Mouse (Mus musculus) induced T-regulatory cell, adult 2 months (primary cell): ENCODE measurements at regions not wholly inside any gene's neighbourhood (a gene's known extent, or its start where the extent isn't known, plus 50 kb on each side); places are given as distances from the start of the nearest gene placed in this dataset.

Source experiments
- DNase-seq: peaks from one replicate; pipeline ENCODE4 v3.0.0-alpha.2; 2012; ENCODE audit warnings: low read depth

DNA sequence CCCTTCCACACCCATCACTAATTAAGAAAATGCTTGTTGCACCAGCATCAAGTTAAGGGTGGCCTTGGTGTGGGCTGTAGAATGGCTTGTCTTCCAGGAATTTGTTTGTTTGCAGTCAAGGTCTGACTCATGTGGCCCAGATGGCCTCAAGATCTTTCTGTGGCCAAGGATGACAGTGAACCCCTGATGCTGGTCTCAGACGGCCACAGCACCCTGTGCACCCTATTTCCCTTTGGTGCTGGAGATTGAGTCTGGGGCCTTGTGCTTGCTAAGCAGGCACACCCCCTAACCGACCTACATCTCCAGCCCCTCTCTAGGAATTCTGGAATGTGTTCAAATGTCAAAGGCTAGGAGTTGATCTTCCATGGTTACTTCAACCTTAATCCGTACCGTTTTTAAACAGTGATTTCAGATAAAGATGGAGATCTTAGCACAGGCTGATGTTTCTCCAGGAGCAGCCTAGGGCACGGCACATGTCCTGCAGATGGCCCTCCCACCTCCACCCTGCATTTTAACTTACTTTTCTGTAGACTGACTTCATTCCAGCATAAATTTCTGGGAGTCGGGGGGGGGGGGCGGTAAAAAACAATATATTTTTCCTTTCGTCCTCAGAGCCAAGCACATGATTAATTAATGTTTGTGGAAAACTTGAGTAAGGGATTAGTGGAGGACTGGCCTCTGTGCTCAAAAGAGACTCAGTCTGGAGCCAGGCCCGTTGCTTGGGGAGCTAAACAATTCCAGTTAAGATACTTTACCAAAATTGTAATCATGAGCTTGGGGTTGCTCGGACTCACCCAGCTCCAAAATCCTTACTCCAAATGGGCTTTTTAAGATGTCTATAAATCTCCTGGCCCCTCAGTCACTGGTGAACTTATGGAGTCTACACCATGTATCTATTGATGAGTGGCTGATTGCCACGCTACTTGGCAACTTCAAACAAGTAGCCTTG is 95.0 kb upstream of the Supt20 start:
- no peak for DNase-seq

DNA sequence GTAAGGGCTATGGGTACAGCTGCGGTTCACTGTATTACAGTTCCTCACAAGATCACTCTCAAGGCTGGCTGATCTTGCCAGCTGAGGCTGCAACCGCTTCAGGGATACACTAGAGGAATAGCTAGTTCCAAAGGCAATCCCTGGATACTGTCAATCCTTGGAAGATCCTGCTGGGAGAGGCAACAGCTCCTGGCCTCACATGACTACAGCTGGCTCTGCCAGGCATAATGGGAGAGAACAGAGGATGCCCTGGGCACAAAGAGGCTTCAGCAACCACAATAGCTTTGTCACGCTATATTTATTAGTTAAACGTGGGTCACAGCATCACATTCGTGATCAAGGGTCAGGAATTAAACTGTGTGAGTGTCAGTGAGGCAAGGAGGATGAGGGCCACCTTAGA is 94.3 kb upstream of the Supt20 start:
- no peak for DNase-seq

DNA sequence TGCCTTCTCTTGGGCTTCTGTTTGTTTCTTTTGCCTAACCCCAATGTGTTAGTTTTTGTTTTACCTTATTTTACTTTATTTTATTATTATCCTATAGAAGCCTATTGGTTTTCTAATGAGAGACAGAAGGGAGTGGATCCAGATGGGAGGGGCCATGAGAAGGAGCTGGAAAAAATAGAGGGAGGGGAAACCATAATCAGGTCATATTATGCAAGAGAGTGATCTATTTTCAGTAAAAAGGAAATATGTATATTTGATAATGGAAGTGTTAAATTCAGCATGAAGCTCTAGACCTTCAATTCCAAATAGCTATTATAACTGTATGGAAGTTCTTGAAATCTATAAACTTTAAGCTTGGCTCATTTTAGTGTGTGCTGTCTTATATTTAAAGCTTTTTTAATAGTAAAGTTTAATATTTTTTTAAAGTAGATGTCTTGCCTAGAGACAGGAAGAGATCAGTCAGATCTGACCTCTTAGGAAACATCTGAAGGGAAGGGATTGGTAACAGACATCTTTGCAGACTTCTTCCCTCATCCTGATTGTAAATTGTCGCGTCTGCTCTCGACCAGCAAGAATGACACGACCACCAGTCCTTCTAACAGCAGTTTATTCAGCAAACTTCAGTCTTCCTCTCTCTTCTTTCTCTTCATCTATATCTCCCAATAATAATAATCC is 87.8 kb upstream of the Supt20 start:
- no peak for DNase-seq

DNA sequence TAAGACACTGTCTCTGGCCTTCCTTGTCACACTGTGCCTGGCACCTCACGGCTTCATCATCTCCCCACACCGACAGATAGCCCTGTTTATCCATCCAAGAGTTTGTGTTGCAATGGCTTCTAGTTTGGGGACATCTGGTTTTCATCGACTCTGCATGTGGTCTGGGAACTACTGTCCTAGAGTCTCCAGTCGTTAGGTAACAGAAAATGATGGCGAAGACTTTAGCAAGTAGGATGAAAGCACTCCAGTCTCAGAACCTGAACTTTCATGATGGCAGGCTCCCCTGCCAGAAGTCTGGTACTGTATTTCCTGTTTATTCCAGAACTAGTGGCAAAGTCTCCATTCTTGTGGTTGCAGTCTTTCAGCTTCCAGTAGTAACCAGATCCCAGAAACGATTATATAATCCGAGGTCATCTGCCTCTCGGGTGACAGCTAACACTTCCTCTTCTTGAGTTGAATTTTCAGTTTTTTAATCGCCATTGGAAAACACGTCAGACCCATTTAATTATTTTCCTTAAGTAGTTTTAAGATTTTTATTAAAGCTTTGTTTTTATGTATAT is 81.1 kb upstream of the Supt20 start:
- DNase-seq = no peak

DNA sequence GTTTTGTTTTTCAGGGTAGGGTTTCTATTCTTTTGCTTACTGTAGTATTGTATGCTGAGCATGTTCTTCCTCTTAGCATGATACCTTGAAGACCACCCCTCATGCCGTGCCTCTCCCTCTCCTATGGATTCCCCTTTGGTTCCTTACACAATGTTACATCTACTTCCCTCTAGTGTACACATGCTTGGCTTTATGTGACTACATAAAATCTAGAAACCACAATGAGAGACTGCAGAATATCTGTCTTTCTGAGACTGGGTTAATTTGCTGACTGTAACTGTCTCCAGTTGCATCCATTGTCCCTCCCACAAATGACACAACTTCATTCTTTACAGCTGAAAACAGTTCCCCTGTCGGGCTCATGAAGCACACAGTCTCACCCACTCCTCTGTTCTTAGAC is 78.8 kb upstream of the Supt20 start:
- no peak for DNase-seq

DNA sequence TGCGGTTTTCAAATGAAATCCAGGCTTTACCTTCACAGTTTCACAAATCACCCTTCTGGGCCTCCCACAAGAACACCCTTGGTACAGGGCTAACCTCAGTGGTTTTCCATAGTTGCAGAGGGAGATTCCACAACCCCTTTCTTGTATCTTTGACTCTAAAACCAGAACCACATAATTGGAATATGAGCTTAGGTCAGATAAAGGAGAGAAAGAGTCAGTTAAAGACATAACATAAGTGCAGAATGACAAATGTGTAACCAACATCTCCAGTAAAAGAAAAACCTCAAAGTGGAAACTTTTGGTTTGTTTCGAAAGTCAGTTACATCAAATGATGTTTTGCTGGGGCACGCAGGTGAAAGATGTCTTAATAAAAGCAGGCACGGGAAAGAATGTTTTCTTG is 75.3 kb upstream of the Supt20 start:
- no peak for DNase-seq

DNA sequence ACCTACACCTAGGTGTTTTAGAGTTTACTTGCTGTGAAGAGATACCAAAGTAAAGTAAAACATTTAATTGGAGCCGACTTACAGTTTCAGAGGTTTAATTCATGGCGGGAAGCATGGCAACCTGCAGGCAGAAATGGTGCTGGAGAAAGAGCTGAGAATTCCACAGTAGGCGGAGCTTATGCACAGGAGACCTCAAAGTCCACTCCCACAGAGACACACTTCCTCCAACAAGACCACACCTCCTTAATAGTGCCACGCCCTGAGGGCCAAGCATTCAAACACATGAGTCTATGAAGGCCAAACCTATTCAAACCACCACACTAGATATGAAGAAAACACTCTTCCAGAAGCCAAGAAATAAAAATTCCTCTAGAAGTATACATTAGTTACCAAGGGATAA is 74.3 kb upstream of the Supt20 start:
- no peak for DNase-seq

DNA sequence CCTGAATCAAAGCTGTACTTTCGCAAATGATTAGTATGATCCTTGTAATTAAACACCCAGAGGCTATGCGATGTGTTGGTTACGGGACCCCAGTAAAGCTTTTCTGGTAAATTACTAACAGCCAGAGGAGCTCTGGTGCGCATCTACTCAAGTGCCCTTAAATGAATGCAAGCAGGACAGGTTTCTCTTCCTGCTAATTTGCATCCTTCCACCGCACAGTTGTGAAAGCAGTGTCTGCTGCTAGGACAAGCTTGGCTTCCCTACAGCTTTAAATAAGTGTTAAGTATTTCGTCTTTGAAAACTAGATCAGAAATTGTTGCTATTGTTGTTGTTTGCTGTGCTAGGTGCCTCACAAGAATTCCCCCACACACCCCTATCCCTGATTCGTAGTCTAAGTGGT is 62.4 kb upstream of the Supt20 start:
- DNase-seq = no peak

DNA sequence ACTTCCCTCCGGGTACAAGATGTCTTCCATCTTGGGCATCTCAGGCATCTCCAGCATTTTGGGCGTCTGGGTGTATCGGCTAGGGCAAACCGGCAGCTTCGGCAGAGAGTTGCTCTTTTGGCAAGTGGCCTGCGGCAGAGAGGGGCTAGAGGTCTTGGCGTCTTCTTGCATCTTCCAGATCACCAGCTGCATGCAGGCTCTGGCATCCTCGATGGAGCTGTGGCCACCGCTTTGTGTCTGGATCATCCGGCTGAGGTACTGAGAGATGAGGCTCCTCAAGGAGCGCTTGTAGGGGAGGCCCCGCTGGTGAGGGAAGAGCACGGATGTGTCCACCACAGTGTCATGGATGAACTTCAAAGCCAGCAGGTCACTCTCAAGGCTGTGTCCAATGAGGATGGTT is 59.9 kb upstream of the Supt20 start:
- DNase-seq = no peak

DNA sequence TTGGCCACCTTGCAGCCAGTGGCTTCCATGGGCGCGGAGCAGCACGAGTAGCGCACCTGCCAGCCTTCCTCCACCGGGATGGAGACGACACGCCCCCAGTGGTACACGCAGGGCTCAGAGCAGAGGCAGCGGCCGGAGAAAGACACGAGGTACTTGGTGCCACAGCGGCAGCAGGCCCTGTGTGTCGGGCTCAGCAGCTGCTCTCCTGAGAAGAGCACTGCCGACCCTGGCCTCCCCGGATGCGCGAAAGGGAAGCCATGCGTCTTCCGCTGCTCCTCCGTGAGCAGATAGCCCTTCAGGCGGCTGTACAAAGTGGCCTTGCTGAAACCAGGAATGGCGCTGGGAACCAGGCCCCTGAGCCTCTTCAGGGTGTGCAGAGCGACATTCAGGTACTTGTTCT is 59.2 kb upstream of the Supt20 start:
- DNase-seq = no peak

DNA sequence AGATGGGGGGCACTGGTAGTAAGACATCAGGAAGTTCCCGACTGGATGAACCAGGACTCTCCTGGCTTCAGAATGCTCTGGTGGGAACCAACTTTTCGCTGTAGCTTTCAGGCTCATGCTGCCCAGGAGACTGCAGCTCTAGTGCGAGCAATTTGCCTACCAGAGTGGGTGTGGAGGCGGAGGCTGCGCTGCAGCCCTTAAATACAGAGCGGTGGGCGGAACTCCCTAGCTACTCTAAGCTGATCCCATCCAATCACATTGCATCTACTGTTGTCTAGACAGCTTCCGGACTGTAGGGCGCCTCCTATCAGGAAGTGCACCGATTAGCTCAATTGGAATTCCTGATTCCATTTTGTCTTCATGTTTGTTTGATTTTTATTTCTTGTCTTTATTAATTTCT is 58.2 kb upstream of the Supt20 start:
- no peak for DNase-seq
